Mouse (Mus musculus) frontal cortex, adult (tissue): ENCODE measurements around the gene Shisa9.
A peak's percentile ranks its signal among the peaks of the same experiment; 100 is the strongest.

ENCODE experiments used
- ATAC-seq: cut with Nextera tagmentation; 2 replicates; pipeline ENCODE4 v1.9.2; 2017; ENCODE audit warnings: mild to moderate bottlenecking, moderate library complexity, mixed read lengths; ENCODE audit not compliant: low TSS enrichment

The Shisa9 gene

GRCm38 (mm10) chr16:12072573-12072972, 88.7 kb downstream of the Shisa9 start:
- ATAC-seq = 0 out of 2 replicates have a peak, but pooled peaks have one; percentile 34

GRCm38 (mm10) chr16:12076270-12076669, 92.4 kb downstream of the Shisa9 start:
- peak; percentile 41 for ATAC-seq

GRCm38 (mm10) chr16:12076700-12077099, 92.8 kb downstream of the Shisa9 start:
- no peak for ATAC-seq

- ATAC-seq = no peak
These were observed 99.2 kb downstream of the Shisa9 start for GRCm38 (mm10) chr16:12083082-12083481.

- no peak; the same call in 1 of the 2 replicates for ATAC-seq
These were observed 106.8 kb downstream of the Shisa9 start for GRCm38 (mm10) chr16:12090604-12091235.

- ATAC-seq = no peak
These were observed 109.3 kb downstream of the Shisa9 start for GRCm38 (mm10) chr16:12093253-12093652.

- ATAC-seq = no peak
These were observed 110.9 kb downstream of the Shisa9 start for GRCm38 (mm10) chr16:12094784-12095315.

GRCm38 (mm10) chr16:12095365-12095764, 111.5 kb downstream of the Shisa9 start:
- peak; percentile 75 for ATAC-seq

- no peak for ATAC-seq
These were observed 124.5 kb downstream of the Shisa9 start for GRCm38 (mm10) chr16:12108436-12108835.

- peak; percentile 58 for ATAC-seq
These were observed 127.0 kb downstream of the Shisa9 start for GRCm38 (mm10) chr16:12110851-12111437.

GRCm38 (mm10) chr16:12114396-12114795, 130.5 kb downstream of the Shisa9 start:
- ATAC-seq = no peak

GRCm38 (mm10) chr16:12115040-12115856, 131.3 kb downstream of the Shisa9 start:
- peak; percentile 56 for ATAC-seq

GRCm38 (mm10) chr16:12116926-12117325, 133.0 kb downstream of the Shisa9 start:
- ATAC-seq = peak; percentile 33

- peak; percentile 39 for ATAC-seq
These were observed 135.6 kb downstream of the Shisa9 start for GRCm38 (mm10) chr16:12119463-12119862.

- no peak for ATAC-seq
These were observed 145.9 kb downstream of the Shisa9 start for GRCm38 (mm10) chr16:12129782-12130181.

- peak; percentile 65 for ATAC-seq
These were observed 162.8 kb downstream of the Shisa9 start for GRCm38 (mm10) chr16:12146666-12147065.

GRCm38 (mm10) chr16:12151986-12152385, 168.1 kb downstream of the Shisa9 start:
- ATAC-seq = no peak

GRCm38 (mm10) chr16:12154476-12154875, 170.6 kb downstream of the Shisa9 start:
- ATAC-seq = peak; percentile 50; the same call in 1 of the 2 replicates

- no peak for ATAC-seq
These were observed 189.6 kb downstream of the Shisa9 start for GRCm38 (mm10) chr16:12173482-12174041.

- no peak for ATAC-seq
These were observed 194.1 kb downstream of the Shisa9 start for GRCm38 (mm10) chr16:12178031-12178430.

- no peak for ATAC-seq
These were observed 205.8 kb downstream of the Shisa9 start for GRCm38 (mm10) chr16:12189739-12190138.

- peak; percentile 75 for ATAC-seq
These were observed 212.9 kb downstream of the Shisa9 start for GRCm38 (mm10) chr16:12196841-12197240.
